Mouse (Mus musculus) kidney, embryonic 15.5 days (tissue): ENCODE measurements at regions not wholly inside any gene's neighbourhood (a gene's known extent, or its start where the extent isn't known, plus 50 kb on each side); places are given as distances from the start of the nearest gene placed in this dataset.
"Not testable (repeated sequence)": the region's sequence is repeated elsewhere in the genome, so short reads cannot be mapped to it uniquely, and the experiment has no call there.

Experiments
- ATAC-seq: fragments of 200-750 bp; cut with Nextera tagmentation; replicated peaks from 2 replicates; pipeline ENCODE4 v1.8.0; 2017; ENCODE audit warnings: moderate TSS enrichment; ENCODE audit not compliant: low FRiP score
- H3K27ac ChIP-seq: fragments of 300-500 bp; sonication (generic); 2 replicates; pipeline ENCODE4 v1.5.1; 2015; ENCODE audit warnings: mild to moderate bottlenecking, inconsistent platforms
- H3K27me3 ChIP-seq: fragments of 300-500 bp; sonication (generic); 2 replicates; pipeline ENCODE4 v1.6.1; 2015; ENCODE audit warnings: inconsistent platforms
- H3K36me3 ChIP-seq: fragments of 300-500 bp; sonication (generic); 2 replicates; pipeline ENCODE4 v1.6.1; 2015; ENCODE audit warnings: inconsistent platforms
- H3K4me1 ChIP-seq: fragments of 300-500 bp; sonication (generic); 2 replicates; pipeline ENCODE4 v1.6.1; 2015; ENCODE audit warnings: inconsistent platforms
- H3K4me2 ChIP-seq: fragments of 300-500 bp; sonication (generic); 2 replicates; pipeline ENCODE4 v1.6.1; 2015; ENCODE audit warnings: moderate library complexity, mild to moderate bottlenecking, inconsistent platforms
- H3K4me3 ChIP-seq: fragments of 300-500 bp; sonication (generic); replicated peaks from 2 replicates; pipeline ENCODE4 v1.5.1; 2015; ENCODE audit warnings: mild to moderate bottlenecking, inconsistent platforms
- H3K9ac ChIP-seq: fragments of 300-500 bp; sonication (generic); 2 replicates; pipeline ENCODE4 v1.6.1; 2015; ENCODE audit warnings: mild to moderate bottlenecking, inconsistent platforms
- H3K9me3 ChIP-seq: fragments of 300-500 bp; sonication (generic); replicated peaks from 2 replicates; pipeline ENCODE4 v1.6.1; 2016; ENCODE audit warnings: inconsistent platforms
- WGBS: fragments of 180-500 bp; shearing (Covaris S2); methylation state at CpG from one replicate; pipeline ENCODE4 v1.1.7; 2015; ENCODE audit warnings: mixed read lengths; 5-methylcytosine and 5-hydroxymethylcytosine counted together

DNA sequence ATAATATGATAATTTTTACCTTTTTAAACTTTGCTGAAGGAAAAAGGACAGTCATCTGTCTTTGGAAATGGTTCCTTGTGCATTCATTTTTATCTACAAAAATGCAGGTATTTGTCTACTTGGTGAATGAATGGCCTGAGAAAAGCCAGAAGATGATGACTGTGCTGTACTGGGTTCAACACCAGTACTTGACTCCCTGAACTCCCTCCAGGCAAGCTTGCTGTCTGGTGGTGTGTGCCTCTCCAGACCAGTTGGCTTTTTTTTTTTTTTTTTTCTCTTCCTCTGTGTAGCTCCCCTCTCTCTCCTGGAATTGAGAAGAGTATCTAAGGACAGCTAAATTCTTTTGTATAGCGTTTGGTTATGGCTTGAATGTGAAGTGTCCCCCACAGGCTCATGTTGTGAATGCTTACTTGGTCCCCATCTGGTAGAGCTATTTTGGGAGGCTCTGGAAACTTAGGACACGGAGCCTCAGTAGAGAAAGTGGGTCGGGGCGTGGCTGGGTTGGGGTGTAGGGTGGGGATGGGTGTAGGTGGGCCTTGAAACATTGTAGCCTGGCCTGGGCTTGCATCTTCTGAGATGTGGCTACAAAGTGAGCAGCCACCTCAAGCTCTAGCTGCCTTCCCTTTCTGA lies 432.3 kb upstream of the Auts2 start:
- WGBS: 91% methylated on average over 4 of the region's 4 CpGs
- Histone ChIP-seq H3K4me3 (no peak overlapping the region), H3K9ac (no peak overlapping the region), H3K36me3 (no peaks in the 10 kb centered on the region), H3K27ac (no peak overlapping the region), H3K27me3 (no peaks in the 10 kb centered on the region), H3K4me2 (no peak overlapping the region), H3K9me3 (no peaks in the 10 kb centered on the region), H3K4me1 (peaks cover 13% of the 10 kb centered on the region; the same call in 1 of the 2 replicates)
- no peak for ATAC-seq

DNA sequence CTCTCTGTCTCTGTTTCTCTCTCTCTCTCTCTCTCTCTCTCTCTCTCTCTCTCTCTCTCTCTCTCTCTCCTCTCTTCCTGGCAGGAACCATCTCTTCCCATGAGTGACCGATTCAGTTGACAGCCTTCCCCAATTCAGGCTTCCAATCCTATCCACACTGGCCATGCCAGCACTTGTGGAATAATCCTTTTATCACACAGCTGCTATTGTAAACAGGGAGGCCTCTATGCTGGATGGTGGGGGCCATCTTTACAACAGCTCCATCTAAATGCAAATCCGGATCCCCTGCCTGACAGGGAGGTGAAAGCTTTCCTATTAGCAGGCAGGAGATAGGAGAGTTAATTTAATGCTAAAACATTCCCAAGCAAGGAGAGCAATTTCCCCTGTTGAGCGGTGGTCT lies 431.7 kb upstream of the Auts2 start:
- no peak overlapping the region for H3K9ac ChIP-seq
- no peak for ATAC-seq
- no peaks in the 10 kb centered on the region for H3K9me3 ChIP-seq
- WGBS: 46% methylated on average over 3 of the region's 3 CpGs
- H3K27me3 ChIP-seq: no peaks in the 10 kb centered on the region
- H3K36me3 ChIP-seq: no peaks in the 10 kb centered on the region
- no peak overlapping the region for H3K4me3 ChIP-seq
- H3K4me2 ChIP-seq: no peak overlapping the region
- peaks cover 13% of the 10 kb centered on the region; the same call in 1 of the 2 replicates for H3K4me1 ChIP-seq
- H3K27ac ChIP-seq: peak overlapping the region; percentile 67; the same call in 1 of the 2 replicates

DNA sequence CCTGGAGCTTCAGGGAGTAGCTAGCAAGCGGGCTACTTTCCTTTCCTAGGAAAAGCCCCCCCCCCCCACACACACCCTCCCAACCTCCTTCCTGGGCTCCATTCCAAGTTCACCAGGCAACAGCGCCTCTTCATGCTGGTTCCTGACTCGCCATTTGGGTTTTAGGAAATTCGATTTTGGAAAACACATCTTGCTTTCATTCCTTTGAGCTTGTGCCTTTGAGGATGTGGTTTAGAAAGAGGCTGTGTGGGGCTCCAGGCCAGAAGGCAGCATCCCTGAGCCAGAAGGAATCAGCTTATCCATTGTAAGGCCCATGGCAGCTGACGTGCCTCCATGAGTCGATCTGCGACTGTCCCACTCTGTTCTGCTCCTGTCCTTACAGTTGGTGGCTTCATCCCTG lies 427.9 kb upstream of the Auts2 start:
- H3K9me3 ChIP-seq: no peaks in the 10 kb centered on the region
- H3K27me3 ChIP-seq: no peaks in the 10 kb centered on the region
- no peak overlapping the region for H3K27ac ChIP-seq
- H3K4me3 ChIP-seq: no peak overlapping the region
- 78% methylated on average over 7 of the region's 7 CpGs for WGBS
- H3K9ac ChIP-seq: no peak overlapping the region
- H3K4me1 ChIP-seq: peaks cover 13% of the 10 kb centered on the region; the same call in 1 of the 2 replicates
- no peak for ATAC-seq
- no peaks in the 10 kb centered on the region for H3K36me3 ChIP-seq
- H3K4me2 ChIP-seq: no peak overlapping the region

DNA sequence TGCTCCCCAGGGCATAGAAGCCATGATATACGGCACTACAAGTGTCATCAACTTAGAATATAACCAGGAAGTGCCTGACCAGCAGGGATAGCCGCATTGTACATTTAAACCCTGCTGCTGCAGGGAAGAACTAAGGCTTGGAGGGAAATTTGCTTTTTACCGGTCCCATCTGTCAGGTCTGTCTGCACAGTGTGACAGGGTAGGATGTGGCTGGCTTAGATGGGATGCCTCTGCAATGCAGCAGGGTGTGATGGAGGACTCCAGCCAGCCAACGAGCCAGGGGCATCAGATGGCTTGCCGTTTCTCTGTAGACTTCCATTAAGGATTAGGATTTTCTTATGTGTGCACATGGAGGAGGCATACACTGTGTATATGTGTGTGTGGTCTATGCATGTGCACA lies 426.2 kb upstream of the Auts2 start:
- Histone ChIP-seq H3K4me2 (no peak overlapping the region), H3K27me3 (no peaks in the 10 kb centered on the region), H3K36me3 (no peaks in the 10 kb centered on the region), H3K4me1 (peaks cover 13% of the 10 kb centered on the region; the same call in 1 of the 2 replicates), H3K9me3 (no peaks in the 10 kb centered on the region), H3K27ac (no peak overlapping the region), H3K4me3 (no peak overlapping the region), H3K9ac (no peak overlapping the region)
- 64% methylated on average over 5 of the region's 5 CpGs for WGBS
- ATAC-seq: no peak

GRCm38 (mm10) chr5:132959901-132960300 lies 416.8 kb upstream of the Auts2 start:
- Histone ChIP-seq H3K36me3 (no peaks in the 10 kb centered on the region), H3K27ac (no peak overlapping the region), H3K4me2 (no peak overlapping the region), H3K9ac (no peak overlapping the region), H3K27me3 (no peaks in the 10 kb centered on the region), H3K4me1 (0 out of 2 replicates have a peak, but pooled peaks cover 4% of the 10 kb centered on the region), H3K4me3 (no peak overlapping the region), H3K9me3 (no peaks in the 10 kb centered on the region)
- 83% methylated on average over 1 of the region's 1 CpGs for WGBS
- no peak for ATAC-seq

DNA sequence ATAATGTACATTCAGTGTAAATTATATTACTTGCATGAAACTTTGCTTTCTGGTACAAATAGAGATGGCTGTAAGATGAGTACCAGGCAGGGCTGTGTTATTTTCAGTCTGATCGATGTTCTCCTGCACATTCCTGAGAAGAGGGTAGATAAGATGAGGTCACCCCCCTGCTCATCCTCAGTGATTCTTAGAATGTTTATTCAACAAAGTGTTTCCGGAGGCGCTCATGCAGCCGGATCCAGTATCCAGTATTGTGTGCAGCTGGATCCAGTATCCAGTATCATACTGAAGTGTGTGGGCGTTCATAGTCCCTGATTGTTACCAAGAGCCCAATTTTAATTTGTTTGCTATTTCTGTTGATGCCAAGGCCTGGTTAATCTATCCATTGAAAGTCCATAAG lies 413.0 kb upstream of the Auts2 start:
- WGBS: 34% methylated on average over 5 of the region's 5 CpGs
- H3K9me3 ChIP-seq: no peaks in the 10 kb centered on the region
- H3K4me2 ChIP-seq: no peak overlapping the region
- H3K4me3 ChIP-seq: no peak overlapping the region
- H3K36me3 ChIP-seq: no peaks in the 10 kb centered on the region
- 0 out of 2 replicates have a peak, but pooled peaks cover 4% of the 10 kb centered on the region for H3K4me1 ChIP-seq
- ATAC-seq: peak; percentile 36; the same call in 1 of the 2 replicates
- no peak overlapping the region for H3K9ac ChIP-seq
- H3K27ac ChIP-seq: no peak overlapping the region
- no peaks in the 10 kb centered on the region for H3K27me3 ChIP-seq

GRCm38 (mm10) chr5:132955051-132955450 lies 411.9 kb upstream of the Auts2 start:
- WGBS: 93% methylated on average over 8 of the region's 8 CpGs
- no peak for ATAC-seq
- no peak overlapping the region for H3K9ac ChIP-seq

GRCm38 (mm10) chr5:132933439-132933980 lies 390.4 kb upstream of the Auts2 start:
- Histone ChIP-seq H3K9me3 (no peaks in the 10 kb centered on the region), H3K4me1 (0 out of 2 replicates have a peak, but pooled peaks cover 2% of the 10 kb centered on the region), H3K4me2 (no peak overlapping the region), H3K36me3 (no peaks in the 10 kb centered on the region), H3K27me3 (no peaks in the 10 kb centered on the region), H3K27ac (peak overlapping the region; percentile 54), H3K9ac (no peak overlapping the region), H3K4me3 (no peak overlapping the region)
- WGBS: 24% methylated on average over 9 of the region's 9 CpGs
- ATAC-seq: peak; percentile 75

More at GRCm38 (mm10) chr5:132955051-132955450, 411.9 kb upstream of the Auts2 start:
- H3K36me3 ChIP-seq: no peaks in the 10 kb centered on the region
- H3K4me3 ChIP-seq: no peak overlapping the region
- H3K4me1 ChIP-seq: 0 out of 2 replicates have a peak, but pooled peaks cover 4% of the 10 kb centered on the region
- H3K4me2 ChIP-seq: no peak overlapping the region
- H3K27ac ChIP-seq: no peak overlapping the region
- no peaks in the 10 kb centered on the region for H3K9me3 ChIP-seq
- H3K27me3 ChIP-seq: no peaks in the 10 kb centered on the region

DNA sequence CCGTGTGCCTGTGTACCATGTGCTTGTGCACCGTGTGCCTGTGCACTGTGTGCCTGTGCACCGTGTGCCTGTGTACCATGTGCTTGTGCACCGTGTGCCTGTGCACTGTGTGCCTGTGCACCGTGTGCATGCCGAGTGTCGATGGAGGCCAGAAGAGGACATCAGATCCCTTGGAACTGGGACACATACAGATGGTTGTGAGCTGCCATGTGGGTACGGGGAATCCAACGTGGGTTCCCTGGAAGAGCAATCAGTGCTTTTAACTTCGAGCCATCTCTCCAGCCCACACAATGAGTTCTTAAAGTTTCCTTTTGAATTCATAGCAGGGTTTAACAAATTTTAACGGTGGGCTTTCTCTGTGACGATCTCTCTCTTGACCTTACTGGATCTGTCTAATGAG lies 386.8 kb upstream of the Auts2 start:
- H3K27me3 ChIP-seq, ATAC-seq, H3K9ac ChIP-seq, H3K9me3 ChIP-seq, H3K27ac ChIP-seq, H3K36me3 ChIP-seq, H3K4me1 ChIP-seq, H3K4me2 ChIP-seq, H3K4me3 ChIP-seq: not testable (repeated sequence)
- WGBS: 92% methylated on average over 12 of the region's 12 CpGs

DNA sequence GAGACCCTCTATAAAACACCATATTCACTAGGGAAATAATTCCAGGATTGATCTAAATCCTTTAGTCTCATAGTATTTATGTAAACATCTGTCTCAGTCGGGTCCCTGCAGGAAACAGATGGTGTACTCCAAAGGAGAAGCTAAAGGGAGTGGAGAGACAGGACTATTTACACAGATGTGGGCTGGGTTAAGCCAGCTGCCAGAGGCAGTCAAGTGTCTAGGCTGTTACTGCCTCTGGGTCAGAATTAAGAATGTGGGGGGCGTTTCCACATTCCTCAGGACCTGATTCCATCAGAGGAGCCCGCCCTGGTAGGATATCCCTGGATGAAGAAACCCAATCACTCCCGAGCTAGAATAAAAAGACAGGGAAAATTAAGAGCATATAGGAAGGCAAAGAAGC lies 380.2 kb upstream of the Auts2 start:
- Histone ChIP-seq H3K4me2 (no peak overlapping the region), H3K36me3 (no peaks in the 10 kb centered on the region), H3K4me1 (peaks cover 12% of the 10 kb centered on the region), H3K9me3 (no peaks in the 10 kb centered on the region; the same call in 1 of the 2 replicates), H3K27me3 (no peaks in the 10 kb centered on the region), H3K9ac (no peak overlapping the region), H3K27ac (no peak overlapping the region), H3K4me3 (no peak overlapping the region)
- WGBS: 3% methylated on average over 4 of the region's 4 CpGs
- peak; percentile 88 for ATAC-seq

- no peaks in the 10 kb centered on the region for H3K27me3 ChIP-seq
- no peak overlapping the region for H3K9ac ChIP-seq
- H3K9me3 ChIP-seq: no peaks in the 10 kb centered on the region
- no peak overlapping the region for H3K4me3 ChIP-seq
- no peaks in the 10 kb centered on the region for H3K4me1 ChIP-seq
- WGBS: 75% methylated on average over 2 of the region's 2 CpGs
- ATAC-seq: no peak
- no peaks in the 10 kb centered on the region for H3K36me3 ChIP-seq
- no peak overlapping the region for H3K27ac ChIP-seq
- no peak overlapping the region for H3K4me2 ChIP-seq
Observed at GRCm38 (mm10) chr5:132909056-132909455, 365.9 kb upstream of the Auts2 start.

DNA sequence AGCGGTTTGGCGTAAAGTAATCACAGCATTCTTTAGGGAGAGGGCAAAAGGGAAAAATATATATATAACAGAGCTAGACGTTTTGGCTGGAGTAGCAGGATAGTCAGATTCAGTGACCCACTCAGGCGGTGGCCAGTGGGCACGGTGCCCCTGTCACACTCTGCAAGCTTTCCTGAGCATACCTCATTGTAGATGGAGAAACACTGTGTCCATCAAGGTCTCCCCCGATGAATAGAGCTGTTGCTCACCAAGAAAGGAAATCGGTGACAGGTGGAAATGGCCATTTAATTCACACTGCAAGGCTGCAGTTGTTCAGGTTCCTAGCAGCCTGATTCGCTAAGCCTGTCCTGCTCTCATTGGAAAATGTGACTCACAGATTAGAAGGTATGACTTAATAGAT lies 365.1 kb upstream of the Auts2 start:
- 83% methylated on average over 8 of the region's 8 CpGs for WGBS
- H3K27ac ChIP-seq: no peak overlapping the region
- H3K4me3 ChIP-seq: no peak overlapping the region
- no peak overlapping the region for H3K9ac ChIP-seq
- no peaks in the 10 kb centered on the region for H3K27me3 ChIP-seq
- H3K36me3 ChIP-seq: no peaks in the 10 kb centered on the region
- no peaks in the 10 kb centered on the region for H3K4me1 ChIP-seq
- no peaks in the 10 kb centered on the region for H3K9me3 ChIP-seq
- no peak overlapping the region for H3K4me2 ChIP-seq
- no peak for ATAC-seq
